Mouse (Mus musculus): ENCODE results near the gene Fcgrt. TPM values are rescaled to one million over a fixed set of nuclear protein-coding genes. Genes with fewer than 3 reads are reported as not detected.

Fcgrt gene
- polyA plus RNA-seq, 1 experiment, result not detected

GRCm38 (mm10) chr7:45134544-45135026, 30.9 kb upstream of the Fcgrt start:
- peaks cover 9% of the 10 kb centered on the region for H3K4me1 ChIP-seq (ENCODE audit: control insufficient read depth, insufficient read depth, low read length)
- WGBS, result 21% methylated on average over 12 of the region's 12 CpGs
- no peak overlapping the region for H3K4me3 ChIP-seq (ENCODE audit: insufficient read depth, low read depth, low read length)
- TF ChIP-seq POLR2A (IDR thresholded peaks at IDR 0.05; ENCODE audit: insufficient read depth, low read depth, low read length), result no peak
- TF ChIP-seq CTCF (IDR thresholded peaks at IDR 0.05; ENCODE audit: insufficient read depth, low read depth, low read length), result no peak
- no peak overlapping the region for H3K27ac ChIP-seq (ENCODE audit: insufficient read depth, low read depth, low read length)

- Histone ChIP-seq H3K4me3 (ENCODE audit: insufficient read depth, low read depth, low read length) (no peak overlapping the region), H3K27ac (ENCODE audit: insufficient read depth, low read depth, low read length) (no peak overlapping the region), H3K4me1 (ENCODE audit: control insufficient read depth, insufficient read depth, low read length) (peaks cover 13% of the 10 kb centered on the region)
- 81% methylated on average over 8 of the region's 8 CpGs for WGBS
- TF ChIP-seq POLR2A (IDR thresholded peaks at IDR 0.05; ENCODE audit: insufficient read depth, low read depth, low read length) (no peak), CTCF (IDR thresholded peaks at IDR 0.05; ENCODE audit: insufficient read depth, low read depth, low read length) (no peak)
Observed at GRCm38 (mm10) chr7:45133446-45134159, 30.0 kb upstream of the Fcgrt start.

- 81% methylated on average over 11 of the region's 11 CpGs for WGBS
- peaks cover 19% of the 10 kb centered on the region for H3K4me1 ChIP-seq (ENCODE audit: control insufficient read depth, insufficient read depth, low read length)
- no peak overlapping the region for H3K27ac ChIP-seq (ENCODE audit: insufficient read depth, low read depth, low read length)
- H3K4me3 ChIP-seq (ENCODE audit: insufficient read depth, low read depth, low read length), result no peak overlapping the region
- no peak for TF ChIP-seq CTCF (IDR thresholded peaks at IDR 0.05; ENCODE audit: insufficient read depth, low read depth, low read length)
- no peak for TF ChIP-seq POLR2A (IDR thresholded peaks at IDR 0.05; ENCODE audit: insufficient read depth, low read depth, low read length)
Observed at GRCm38 (mm10) chr7:45131850-45132249, 28.2 kb upstream of the Fcgrt start.

GRCm38 (mm10) chr7:45129776-45130512, 26.3 kb upstream of the Fcgrt start:
- H3K4me3 ChIP-seq (ENCODE audit: insufficient read depth, low read depth, low read length), result no peak overlapping the region
- TF ChIP-seq POLR2A (IDR thresholded peaks at IDR 0.05; ENCODE audit: insufficient read depth, low read depth, low read length) (no peak), CTCF (IDR thresholded peaks at IDR 0.05; ENCODE audit: insufficient read depth, low read depth, low read length) (no peak)
- H3K27ac ChIP-seq (ENCODE audit: insufficient read depth, low read depth, low read length), result no peak overlapping the region
- 65% methylated on average over 15 of the region's 15 CpGs for WGBS
- H3K4me1 ChIP-seq (ENCODE audit: control insufficient read depth, insufficient read depth, low read length), result peaks cover 20% of the 10 kb centered on the region

GRCm38 (mm10) chr7:45129318-45129717, 25.7 kb upstream of the Fcgrt start:
- peaks cover 18% of the 10 kb centered on the region for H3K4me1 ChIP-seq (ENCODE audit: control insufficient read depth, insufficient read depth, low read length)
- no peak for TF ChIP-seq CTCF (IDR thresholded peaks at IDR 0.05; ENCODE audit: insufficient read depth, low read depth, low read length)
- TF ChIP-seq POLR2A (IDR thresholded peaks at IDR 0.05; ENCODE audit: insufficient read depth, low read depth, low read length), result no peak
- H3K27ac ChIP-seq (ENCODE audit: insufficient read depth, low read depth, low read length), result peak overlapping the region; percentile 94
- H3K4me3 ChIP-seq (ENCODE audit: insufficient read depth, low read depth, low read length), result peak overlapping the region; percentile 94
- WGBS, result 1% methylated on average over 17 of the region's 17 CpGs

GRCm38 (mm10) chr7:45128624-45129246, 25.1 kb upstream of the Fcgrt start, which contains the start of gene Rpl13a:
Rpl13a (minus strand) TSS chr7:45128761.
- Histone ChIP-seq H3K27ac (ENCODE audit: insufficient read depth, low read depth, low read length) (peak within 1 kb of the TSS; percentile 94), H3K4me1 (ENCODE audit: control insufficient read depth, insufficient read depth, low read length) (peaks cover 18% of the 10 kb centered on the region), H3K4me3 (ENCODE audit: insufficient read depth, low read depth, low read length) (peak within 1 kb of the TSS; percentile 94)
- TF ChIP-seq CTCF (IDR thresholded peaks at IDR 0.05; ENCODE audit: insufficient read depth, low read depth, low read length) (peak; percentile 75), POLR2A (IDR thresholded peaks at IDR 0.05; ENCODE audit: insufficient read depth, low read depth, low read length) (peak; percentile 95)
- under 1% methylated on average over 48 of the region's 48 CpGs for WGBS

GRCm38 (mm10) chr7:45127700-45128224, 24.1 kb upstream of the Fcgrt start:
- H3K4me1 ChIP-seq (ENCODE audit: control insufficient read depth, insufficient read depth, low read length), result peaks cover 24% of the 10 kb centered on the region
- TF ChIP-seq POLR2A (IDR thresholded peaks at IDR 0.05; ENCODE audit: insufficient read depth, low read depth, low read length) (no peak), CTCF (IDR thresholded peaks at IDR 0.05; ENCODE audit: insufficient read depth, low read depth, low read length) (no peak)
- H3K4me3 ChIP-seq (ENCODE audit: insufficient read depth, low read depth, low read length), result peak overlapping the region; percentile 77
- WGBS, result 1% methylated on average over 6 of the region's 6 CpGs
- H3K27ac ChIP-seq (ENCODE audit: insufficient read depth, low read depth, low read length), result no peak overlapping the region

- Histone ChIP-seq H3K4me1 (ENCODE audit: control insufficient read depth, insufficient read depth, low read length) (peaks cover 29% of the 10 kb centered on the region), H3K27ac (ENCODE audit: insufficient read depth, low read depth, low read length) (no peak overlapping the region), H3K4me3 (ENCODE audit: insufficient read depth, low read depth, low read length) (peak overlapping the region; percentile 7; the same call in 1 of the 2 replicates)
- WGBS, result 43% methylated on average over 21 of the region's 21 CpGs
- TF ChIP-seq POLR2A (IDR thresholded peaks at IDR 0.05; ENCODE audit: insufficient read depth, low read depth, low read length) (no peak), CTCF (IDR thresholded peaks at IDR 0.05; ENCODE audit: insufficient read depth, low read depth, low read length) (no peak)
Observed at GRCm38 (mm10) chr7:45126844-45127699, 23.4 kb upstream of the Fcgrt start.
